Mouse (Mus musculus): ENCODE measurements around the gene Efnb1.

Gene Efnb1

GRCm38 (mm10) chrX:99153266-99153646, 17.3 kb downstream of the Efnb1 start:
- DNase-seq (ENCODE audit: low read depth, low spot score) = no peak

DNA sequence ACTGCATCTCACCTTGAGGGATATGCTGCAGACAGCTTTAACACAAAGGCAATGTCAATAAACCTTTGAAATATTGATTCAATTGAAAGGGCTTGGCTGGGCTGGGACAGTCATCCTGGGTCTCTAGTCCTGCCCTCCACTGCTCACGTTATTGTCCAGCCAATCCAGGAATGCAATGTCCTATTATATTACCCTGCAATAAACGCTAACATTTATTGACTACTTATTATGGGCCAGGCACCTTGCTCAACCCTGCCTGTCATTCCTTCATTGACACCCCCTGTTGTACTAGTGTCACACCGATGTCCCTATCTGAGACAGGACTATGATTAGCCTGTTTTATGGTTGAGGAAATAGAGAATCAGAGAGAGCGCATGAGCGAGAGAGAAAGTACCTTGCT, 18.4 kb downstream of the Efnb1 start:
- no peak for DNase-seq (ENCODE audit: low read depth, low spot score)

GRCm38 (mm10) chrX:99159020-99159419, 23.1 kb downstream of the Efnb1 start:
- DNase-seq (ENCODE audit: low read depth, low spot score) = no peak

- DNase-seq (ENCODE audit: low read depth, low spot score) = no peak
These were observed 28.2 kb downstream of the Efnb1 start for GRCm38 (mm10) chrX:99164111-99164510.

DNA sequence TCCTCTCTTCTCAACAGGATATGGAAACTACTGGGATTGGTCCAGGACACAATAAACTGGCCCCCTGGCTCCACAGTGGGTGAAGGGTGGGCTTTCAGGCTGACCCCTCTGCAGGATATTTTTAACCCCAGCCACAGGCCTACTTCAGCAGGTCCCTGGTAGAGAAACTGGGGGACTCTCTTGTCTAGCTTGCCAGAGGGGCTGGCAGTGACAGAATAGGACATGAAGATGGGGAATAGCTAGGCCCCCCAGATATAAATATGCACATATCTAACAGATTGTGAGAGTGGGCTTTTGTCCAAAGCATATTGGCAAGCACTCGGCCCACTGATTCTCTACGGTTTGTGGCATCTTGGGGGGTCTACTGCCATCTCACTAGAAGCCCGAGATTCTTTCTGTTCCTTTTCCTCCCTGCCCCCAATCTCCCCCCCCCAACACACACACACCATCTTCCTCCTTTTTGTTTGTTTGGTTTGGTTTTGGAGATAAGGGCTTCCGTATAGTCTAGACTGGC, 29.0 kb downstream of the Efnb1 start:
- DNase-seq (ENCODE audit: low read depth, low spot score) = no peak

- no peak for DNase-seq (ENCODE audit: low read depth, low spot score)
These were observed 31.1 kb downstream of the Efnb1 start for GRCm38 (mm10) chrX:99167014-99167413.

DNA sequence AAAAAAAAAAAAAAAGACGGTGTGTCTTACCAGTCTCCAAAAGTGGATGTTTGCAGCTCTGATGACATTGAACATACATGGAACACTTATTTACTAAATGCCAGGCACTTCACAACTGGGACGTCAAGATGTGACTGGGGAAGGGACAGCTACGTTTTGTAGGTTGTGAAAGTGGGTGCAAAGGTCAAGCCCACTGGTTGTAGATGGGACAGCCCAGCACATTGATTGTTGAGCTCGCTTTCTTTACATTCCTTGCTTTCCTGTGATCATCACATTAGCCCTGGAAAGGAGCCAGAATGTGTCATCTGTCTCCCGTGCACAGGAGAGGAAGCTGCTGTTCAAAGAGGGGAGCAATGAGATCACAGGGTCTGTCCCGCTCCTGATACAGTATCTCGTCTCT, 31.6 kb downstream of the Efnb1 start:
- DNase-seq (ENCODE audit: low read depth, low spot score) = no peak

DNA sequence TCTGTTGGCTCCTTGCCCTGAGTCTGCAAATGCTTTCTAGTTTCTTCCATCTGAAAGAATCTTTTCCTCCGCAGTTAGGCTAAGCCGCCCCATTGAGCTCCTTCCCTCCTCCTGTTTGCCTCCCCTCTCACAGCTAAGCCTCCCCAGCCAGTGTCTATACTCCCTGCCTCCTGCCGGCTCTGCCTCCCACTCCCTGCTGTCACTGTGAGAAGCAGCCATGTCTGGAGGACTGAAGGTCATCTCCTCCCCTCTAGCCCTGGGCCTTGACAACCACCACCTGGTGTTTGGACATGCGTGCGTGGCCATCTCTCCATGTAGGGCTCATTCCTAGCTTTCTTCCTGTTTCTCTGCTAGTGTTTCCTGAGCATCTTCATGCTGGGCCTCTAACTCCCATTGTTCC, 36.4 kb downstream of the Efnb1 start:
- DNase-seq (ENCODE audit: low read depth, low spot score) = no peak

- DNase-seq (ENCODE audit: low read depth, low spot score) = no peak
These were observed 49.2 kb downstream of the Efnb1 start for GRCm38 (mm10) chrX:99185081-99185596.

GRCm38 (mm10) chrX:99186497-99187435, 50.8 kb downstream of the Efnb1 start:
- no peak for DNase-seq (ENCODE audit: low read depth, low spot score)

DNA sequence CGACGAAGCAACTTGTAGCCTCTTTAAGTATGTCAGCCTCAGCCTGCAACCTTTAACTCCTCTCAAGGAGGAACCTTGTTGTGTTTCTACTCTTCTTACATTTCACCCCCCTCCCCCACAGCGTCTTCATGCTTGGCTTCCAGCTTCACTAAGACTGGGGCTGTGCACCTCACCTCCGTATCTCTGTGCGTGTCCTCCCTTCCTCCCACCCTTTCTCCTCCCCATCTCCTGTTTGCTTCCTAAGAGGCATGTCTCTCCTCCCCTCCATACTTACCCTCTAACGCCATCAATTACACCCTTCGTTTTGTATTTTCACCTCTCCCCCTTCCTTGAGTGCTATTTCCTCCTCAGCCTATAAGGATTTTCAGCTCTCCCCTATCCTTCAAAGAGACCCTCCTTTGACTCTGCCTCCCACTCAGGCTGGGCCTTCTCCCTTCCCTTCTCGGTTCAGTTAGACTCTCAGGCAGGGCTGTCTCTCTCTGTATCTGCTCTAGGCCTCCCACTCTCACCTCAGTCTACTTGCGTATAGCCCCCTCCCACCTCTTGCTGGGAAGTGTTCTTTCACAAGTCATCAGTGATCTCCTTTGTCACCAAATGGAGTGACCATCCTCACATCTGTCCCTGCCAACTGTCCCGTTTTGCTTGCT, 55.6 kb downstream of the Efnb1 start:
- DNase-seq (ENCODE audit: low read depth, low spot score) = no peak

DNA sequence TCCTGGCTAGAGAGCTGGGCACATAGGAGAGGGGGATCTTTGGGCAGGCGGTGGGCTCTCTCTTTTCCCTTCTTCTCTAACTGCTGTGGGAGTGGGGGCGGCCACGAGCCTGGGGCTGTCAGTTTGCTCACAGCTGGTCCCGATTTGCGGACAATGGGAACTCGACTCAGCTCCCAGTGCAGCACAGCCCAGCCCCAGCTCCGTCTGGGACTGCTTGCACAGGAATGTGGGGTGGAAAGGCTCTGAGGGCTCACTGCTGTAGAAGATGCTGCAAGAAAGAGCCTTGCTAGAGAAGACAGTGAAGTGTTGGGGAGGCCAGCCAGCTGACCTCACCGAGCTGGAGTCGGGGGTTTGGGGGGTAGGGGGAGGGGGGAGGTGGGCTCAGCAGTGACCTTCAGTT, 61.0 kb downstream of the Efnb1 start:
- no peak for DNase-seq (ENCODE audit: low read depth, low spot score)

DNA sequence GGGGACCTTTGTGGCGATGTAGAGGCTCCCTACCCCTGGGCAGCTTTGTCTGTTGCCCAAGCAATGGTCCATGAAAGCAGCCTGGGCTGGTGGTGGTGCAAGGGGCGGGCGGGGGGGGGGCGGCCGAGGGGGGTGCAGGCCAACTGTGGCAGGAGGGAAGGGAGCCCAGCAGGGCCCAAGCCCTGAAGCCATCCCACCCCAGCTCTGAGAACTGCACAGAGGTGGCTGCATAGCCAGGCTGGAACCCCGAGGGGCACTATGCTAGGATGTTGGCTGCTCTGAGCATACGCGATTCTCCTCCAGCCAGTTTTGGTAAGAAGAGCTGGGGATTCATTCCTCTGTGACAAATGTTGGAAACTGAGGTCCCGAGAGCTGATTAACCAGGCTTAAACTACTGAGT, 62.6 kb downstream of the Efnb1 start:
- DNase-seq (ENCODE audit: low read depth, low spot score) = no peak
